Mouse (Mus musculus) forebrain, embryonic 12.5 days (tissue): ENCODE measurements around the gene Cnot6l. TPM values are rescaled to one million over a fixed set of nuclear protein-coding genes. Genes with fewer than 3 reads are reported as not detected.

Experiments used
- ATAC-seq: fragments of 200-750 bp; cut with Nextera tagmentation; 2 replicates; pipeline ENCODE4 v1.8.0; 2017; ENCODE audit warnings: moderate TSS enrichment; ENCODE audit not compliant: low FRiP score
- H3K27ac ChIP-seq: fragments of 300-500 bp; sonication (generic); 2 replicates; pipeline ENCODE4 v1.5.1; 2016; ENCODE audit warnings: mild to moderate bottlenecking
- H3K27me3 ChIP-seq: fragments of 300-500 bp; sonication (generic); 2 replicates; pipeline ENCODE4 v1.6.1; 2016; ENCODE audit warnings: mild to moderate bottlenecking
- H3K36me3 ChIP-seq: fragments of 300-500 bp; sonication (generic); replicated peaks from 2 replicates; pipeline ENCODE4 v1.6.1; 2016; ENCODE audit warnings: mild to moderate bottlenecking
- H3K4me1 ChIP-seq: fragments of 300-500 bp; sonication (generic); 2 replicates; pipeline ENCODE4 v1.6.1; 2016
- H3K4me2 ChIP-seq: fragments of 300-500 bp; sonication (generic); 2 replicates; pipeline ENCODE4 v1.6.1; 2016; ENCODE audit warnings: mild to moderate bottlenecking, moderate library complexity
- H3K4me3 ChIP-seq: fragments of 300-500 bp; sonication (generic); replicated peaks from 2 replicates; pipeline ENCODE4 v1.5.1; 2016; ENCODE audit warnings: mild to moderate bottlenecking
- H3K9ac ChIP-seq: fragments of 300-500 bp; sonication (generic); 2 replicates; pipeline ENCODE4 v1.6.1; 2016; ENCODE audit warnings: mild to moderate bottlenecking
- H3K9me3 ChIP-seq: fragments of 300-500 bp; sonication (generic); 2 replicates; pipeline ENCODE4 v1.6.1; 2016
- WGBS: fragments of 180-500 bp; shearing (Covaris S2); methylation state at CpG from one replicate; pipeline ENCODE4 v1.1.7; 2016; 5-methylcytosine and 5-hydroxymethylcytosine counted together
- polyA plus RNA-seq: library from polyadenylated mRNA; unstranded; fragments of >200 nt; fragmentation: Nextera tagmentation; extraction: Ambion mirVana; gene quantifications from 2 replicates; pipeline ENCODE4 v1.2.1, GENCODE M21; 2016

Gene Cnot6l
- polyA plus RNA-seq, 1 experiment from 2014 or later = 16.6 TPM

- Histone ChIP-seq H3K4me3 (peak overlapping the region; percentile 94), H3K36me3 (no peaks in the 10 kb centered on the region), H3K9ac (peak overlapping the region; percentile 99), H3K27me3 (no peaks in the 10 kb centered on the region), H3K4me1 (peaks cover 10% of the 10 kb centered on the region), H3K4me2 (peak overlapping the region; percentile 59), H3K27ac (peak overlapping the region; percentile 99), H3K9me3 (no peaks in the 10 kb centered on the region)
- ATAC-seq = peak; percentile 3; the same call in 1 of the 2 replicates
- WGBS = under 1% methylated on average over 40 of the region's 50 CpGs
Observed at GRCm38 (mm10) chr5:96160467-96161262, 3.3 kb downstream of the Cnot6l start.

- ATAC-seq = no peak
- no peaks in the 10 kb centered on the region for H3K4me1 ChIP-seq
- no peak overlapping the region for H3K4me2 ChIP-seq
- no peak overlapping the region for H3K4me3 ChIP-seq
- no peak overlapping the region for H3K9ac ChIP-seq
- no peak overlapping the region for H3K27ac ChIP-seq
- no peaks in the 10 kb centered on the region for H3K36me3 ChIP-seq
- no peaks in the 10 kb centered on the region for H3K27me3 ChIP-seq
- 95% methylated on average over 2 of the region's 2 CpGs for WGBS
- H3K9me3 ChIP-seq = no peaks in the 10 kb centered on the region
Observed at GRCm38 (mm10) chr5:96142351-96142750, 21.6 kb downstream of the Cnot6l start.

- ATAC-seq = no peak
- WGBS = 94% methylated on average over 2 of the region's 2 CpGs
Observed at GRCm38 (mm10) chr5:96130683-96131082, 33.3 kb downstream of the Cnot6l start.

GRCm38 (mm10) chr5:96126856-96127255 lies 37.1 kb downstream of the Cnot6l start:
- Histone ChIP-seq H3K27me3 (no peaks in the 10 kb centered on the region), H3K4me2 (no peak overlapping the region), H3K27ac (no peak overlapping the region), H3K4me3 (no peak overlapping the region), H3K9ac (no peak overlapping the region), H3K36me3 (no peaks in the 10 kb centered on the region; the same call in 1 of the 2 replicates), H3K9me3 (no peaks in the 10 kb centered on the region), H3K4me1 (no peaks in the 10 kb centered on the region)
- 89% methylated on average over 1 of the region's 1 CpGs for WGBS
- no peak for ATAC-seq

More at GRCm38 (mm10) chr5:96130683-96131082, 33.3 kb downstream of the Cnot6l start:
- Histone ChIP-seq H3K36me3 (no peaks in the 10 kb centered on the region; the same call in 1 of the 2 replicates), H3K4me1 (no peaks in the 10 kb centered on the region), H3K9ac (no peak overlapping the region), H3K4me3 (no peak overlapping the region), H3K27me3 (no peaks in the 10 kb centered on the region), H3K27ac (no peak overlapping the region), H3K9me3 (no peaks in the 10 kb centered on the region), H3K4me2 (no peak overlapping the region)

GRCm38 (mm10) chr5:96114943-96115342 lies 49.0 kb downstream of the Cnot6l start:
- Histone ChIP-seq H3K4me2 (no peak overlapping the region), H3K4me1 (no peaks in the 10 kb centered on the region), H3K27me3 (no peaks in the 10 kb centered on the region), H3K36me3 (no peaks in the 10 kb centered on the region), H3K9me3 (no peaks in the 10 kb centered on the region), H3K4me3 (no peak overlapping the region), H3K9ac (no peak overlapping the region), H3K27ac (no peak overlapping the region)
- WGBS = 81% methylated on average over 3 of the region's 3 CpGs
- ATAC-seq = no peak

- Histone ChIP-seq H3K9ac (no peak overlapping the region), H3K4me3 (no peak overlapping the region), H3K9me3 (no peaks in the 10 kb centered on the region), H3K27me3 (no peaks in the 10 kb centered on the region), H3K36me3 (no peaks in the 10 kb centered on the region; the same call in 1 of the 2 replicates), H3K4me1 (no peaks in the 10 kb centered on the region), H3K4me2 (no peak overlapping the region), H3K27ac (no peak overlapping the region)
- WGBS = 97% methylated on average over 1 of the region's 1 CpGs
- ATAC-seq = no peak
Observed at GRCm38 (mm10) chr5:96104644-96105043, 59.3 kb downstream of the Cnot6l start.

GRCm38 (mm10) chr5:96091468-96091867 lies 72.5 kb downstream of the Cnot6l start:
- no peak overlapping the region for H3K27ac ChIP-seq
- H3K36me3 ChIP-seq = peaks cover 8% of the 10 kb centered on the region
- H3K27me3 ChIP-seq = no peaks in the 10 kb centered on the region
- ATAC-seq = no peak
- H3K4me2 ChIP-seq = no peak overlapping the region
- WGBS = 92% methylated on average over 2 of the region's 2 CpGs
- H3K4me3 ChIP-seq = no peak overlapping the region
- no peaks in the 10 kb centered on the region for H3K4me1 ChIP-seq
- H3K9ac ChIP-seq = no peak overlapping the region
- no peaks in the 10 kb centered on the region for H3K9me3 ChIP-seq

GRCm38 (mm10) chr5:96085324-96085723 lies 78.6 kb downstream of the Cnot6l start:
- peaks cover 8% of the 10 kb centered on the region; the same call in 1 of the 2 replicates for H3K36me3 ChIP-seq
- no peak overlapping the region for H3K4me2 ChIP-seq
- H3K27me3 ChIP-seq = no peaks in the 10 kb centered on the region
- H3K9ac ChIP-seq = no peak overlapping the region
- H3K4me1 ChIP-seq = no peaks in the 10 kb centered on the region
- H3K9me3 ChIP-seq = no peaks in the 10 kb centered on the region
- H3K27ac ChIP-seq = no peak overlapping the region
- H3K4me3 ChIP-seq = no peak overlapping the region
- no peak for ATAC-seq

GRCm38 (mm10) chr5:96079026-96079425 lies 84.9 kb downstream of the Cnot6l start:
- Histone ChIP-seq H3K4me2 (no peak overlapping the region), H3K36me3 (peaks cover 20% of the 10 kb centered on the region), H3K4me3 (no peak overlapping the region), H3K4me1 (no peaks in the 10 kb centered on the region), H3K27ac (no peak overlapping the region), H3K9me3 (no peaks in the 10 kb centered on the region), H3K9ac (no peak overlapping the region), H3K27me3 (no peaks in the 10 kb centered on the region)
- WGBS = 83% methylated on average over 1 of the region's 1 CpGs
- ATAC-seq = no peak

GRCm38 (mm10) chr5:96065591-96065990 lies 98.4 kb downstream of the Cnot6l start:
- Histone ChIP-seq H3K27ac (no peak overlapping the region), H3K9ac (no peak overlapping the region), H3K4me1 (no peaks in the 10 kb centered on the region), H3K27me3 (no peaks in the 10 kb centered on the region), H3K36me3 (no peaks in the 10 kb centered on the region), H3K4me3 (no peak overlapping the region), H3K4me2 (no peak overlapping the region), H3K9me3 (no peaks in the 10 kb centered on the region)
- ATAC-seq = no peak

GRCm38 (mm10) chr5:96042492-96042891 lies 121.5 kb downstream of the Cnot6l start:
- Histone ChIP-seq H3K27me3 (no peaks in the 10 kb centered on the region), H3K4me2 (no peak overlapping the region), H3K9ac (no peak overlapping the region), H3K4me3 (no peak overlapping the region), H3K27ac (no peak overlapping the region), H3K36me3 (no peaks in the 10 kb centered on the region), H3K9me3 (no peaks in the 10 kb centered on the region), H3K4me1 (0 out of 2 replicates have a peak, but pooled peaks cover 4% of the 10 kb centered on the region)
- 93% methylated on average over 3 of the region's 3 CpGs for WGBS
- ATAC-seq = no peak

GRCm38 (mm10) chr5:96041507-96042104 lies 122.4 kb downstream of the Cnot6l start:
- Histone ChIP-seq H3K4me3 (no peak overlapping the region), H3K27ac (no peak overlapping the region), H3K27me3 (no peaks in the 10 kb centered on the region), H3K36me3 (no peaks in the 10 kb centered on the region), H3K4me2 (no peak overlapping the region), H3K9ac (no peak overlapping the region), H3K4me1 (0 out of 2 replicates have a peak, but pooled peaks cover 4% of the 10 kb centered on the region), H3K9me3 (no peaks in the 10 kb centered on the region)
- WGBS = 81% methylated on average over 7 of the region's 7 CpGs
- no peak for ATAC-seq
